Mouse (Mus musculus) embryonic facial prominence, embryonic 11.5 days (tissue): ENCODE measurements around the gene Topbp1. TPM values are rescaled to one million over a fixed set of nuclear protein-coding genes. Genes with fewer than 3 reads are reported as not detected.

Experiments
- ATAC-seq: fragments of 200-750 bp; cut with Nextera tagmentation; replicated peaks from 2 replicates; pipeline ENCODE4 v1.8.0; 2017; ENCODE audit warnings: low read depth; ENCODE audit not compliant: insufficient number of reproducible peaks, low FRiP score, low TSS enrichment
- DNase-seq: peaks from one replicate; pipeline ENCODE4 v3.0.0-alpha.2; 2015; ENCODE audit warnings: low spot score
- H3K27ac ChIP-seq: fragments of 300-500 bp; sonication (generic); replicated peaks from 2 replicates; pipeline ENCODE4 v1.5.1; 2014; ENCODE audit warnings: mild to moderate bottlenecking, low read depth, low read length, control low read depth
- H3K27me3 ChIP-seq: fragments of 300-500 bp; sonication (generic); 2 replicates; pipeline ENCODE4 v1.6.1; 2014; ENCODE audit warnings: mild to moderate bottlenecking, low read length, moderate library complexity, mixed read lengths; ENCODE audit not compliant: control insufficient read depth, insufficient read depth
- H3K36me3 ChIP-seq: fragments of 300-500 bp; sonication (generic); replicated peaks from 2 replicates; pipeline ENCODE4 v1.6.1; 2014; ENCODE audit warnings: low read depth, mild to moderate bottlenecking, low read length, moderate library complexity, mixed read lengths; ENCODE audit not compliant: control insufficient read depth, insufficient read depth
- H3K4me1 ChIP-seq: fragments of 300-500 bp; sonication (generic); 2 replicates; pipeline ENCODE4 v1.6.1; 2014; ENCODE audit warnings: low read length, mixed read lengths; ENCODE audit not compliant: control insufficient read depth, insufficient read depth
- H3K4me2 ChIP-seq: fragments of 300-500 bp; sonication (generic); 2 replicates; pipeline ENCODE4 v1.6.1; 2014; ENCODE audit warnings: low read depth, mild to moderate bottlenecking, control low read depth, low read length, moderate library complexity
- H3K4me3 ChIP-seq: fragments of 300-500 bp; sonication (generic); 2 replicates; pipeline ENCODE4 v1.5.1; 2014; ENCODE audit warnings: low read depth, low read length, control low read depth
- H3K9ac ChIP-seq: fragments of 300-500 bp; sonication (generic); replicated peaks from 2 replicates; pipeline ENCODE4 v1.6.1; 2014; ENCODE audit warnings: mild to moderate bottlenecking, control low read depth, low read length
- H3K9me3 ChIP-seq: fragments of 300-500 bp; sonication (generic); replicated peaks from 2 replicates; pipeline ENCODE4 v1.6.1; 2016; ENCODE audit warnings: mild to moderate bottlenecking, low read length, inconsistent platforms, mixed read lengths; ENCODE audit not compliant: control insufficient read depth
- WGBS: fragments of 180-500 bp; shearing (Covaris S2); extraction: QIAGEN DNeasy Blood & Tissue Kit; methylation state at CpG from one replicate; pipeline ENCODE4 v1.1.7; 2014; 5-methylcytosine and 5-hydroxymethylcytosine counted together
- polyA plus RNA-seq: library from polyadenylated mRNA; unstranded; fragments of >200 nt; fragmentation: Nextera tagmentation; extraction: Ambion mirVana; gene quantifications from 2 replicates; pipeline ENCODE4 v1.2.1, GENCODE M21; 2014

Topbp1 gene
- polyA plus RNA-seq, 1 experiment from 2014 or later, result 90.1 TPM

- ATAC-seq (no peak), DNase-seq (no peak)
- no peak overlapping the region for H3K9ac ChIP-seq
- no peaks in the 10 kb centered on the region for H3K27me3 ChIP-seq
- H3K9me3 ChIP-seq, result no peaks in the 10 kb centered on the region
- H3K27ac ChIP-seq, result no peak overlapping the region
- no peak overlapping the region for H3K4me2 ChIP-seq
- 88% methylated on average over 1 of the region's 1 CpGs for WGBS
- no peak overlapping the region for H3K4me3 ChIP-seq
- H3K4me1 ChIP-seq, result no peaks in the 10 kb centered on the region; the same call in 1 of the 2 replicates
- H3K36me3 ChIP-seq, result no peaks in the 10 kb centered on the region
These were observed 78.6 kb downstream of the Topbp1 start for GRCm38 (mm10) chr9:103383576-103383975.

- Histone ChIP-seq H3K4me3 (no peak overlapping the region), H3K27ac (no peak overlapping the region), H3K9me3 (no peaks in the 10 kb centered on the region), H3K36me3 (no peaks in the 10 kb centered on the region), H3K9ac (no peak overlapping the region), H3K4me2 (no peak overlapping the region), H3K4me1 (no peaks in the 10 kb centered on the region; the same call in 1 of the 2 replicates), H3K27me3 (no peaks in the 10 kb centered on the region)
- 81% methylated on average over 4 of the region's 4 CpGs for WGBS
- ATAC-seq (no peak), DNase-seq (no peak)
These were observed 79.3 kb downstream of the Topbp1 start for GRCm38 (mm10) chr9:103384141-103384796.

GRCm38 (mm10) chr9:103385600-103385999 is 80.6 kb downstream of the Topbp1 start:
- Histone ChIP-seq H3K4me2 (no peak overlapping the region), H3K9me3 (no peaks in the 10 kb centered on the region), H3K27me3 (no peaks in the 10 kb centered on the region), H3K9ac (no peak overlapping the region), H3K27ac (no peak overlapping the region), H3K4me1 (no peaks in the 10 kb centered on the region; the same call in 1 of the 2 replicates), H3K4me3 (no peak overlapping the region), H3K36me3 (no peaks in the 10 kb centered on the region)
- DNase-seq (no peak), ATAC-seq (no peak)
- WGBS, result 17% methylated on average over 1 of the region's 1 CpGs

DNA sequence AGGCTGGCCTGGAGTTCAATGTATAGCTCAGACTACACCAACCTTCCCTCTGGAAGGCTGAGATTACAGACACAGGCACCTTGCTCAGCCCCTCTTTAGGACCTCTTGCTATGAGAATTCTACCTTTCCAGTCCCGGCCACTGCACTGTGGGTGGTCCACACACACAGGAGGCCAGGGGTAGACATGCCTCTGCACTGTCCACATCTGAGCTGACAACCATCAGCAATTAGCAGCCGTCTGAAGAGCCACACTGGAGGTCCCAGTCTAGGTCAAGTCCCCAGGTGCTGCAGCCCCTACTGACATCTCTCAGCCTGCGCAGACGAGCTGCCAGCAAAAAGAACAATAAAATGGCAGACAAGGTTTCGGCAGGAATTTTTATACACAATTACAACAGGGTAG is 81.6 kb downstream of the Topbp1 start:
- H3K4me1 ChIP-seq, result no peaks in the 10 kb centered on the region; the same call in 1 of the 2 replicates
- ATAC-seq, result peak; percentile 60; the same call in 1 of the 2 replicates
- no peak overlapping the region; the same call in 1 of the 2 replicates for H3K27ac ChIP-seq

DNA sequence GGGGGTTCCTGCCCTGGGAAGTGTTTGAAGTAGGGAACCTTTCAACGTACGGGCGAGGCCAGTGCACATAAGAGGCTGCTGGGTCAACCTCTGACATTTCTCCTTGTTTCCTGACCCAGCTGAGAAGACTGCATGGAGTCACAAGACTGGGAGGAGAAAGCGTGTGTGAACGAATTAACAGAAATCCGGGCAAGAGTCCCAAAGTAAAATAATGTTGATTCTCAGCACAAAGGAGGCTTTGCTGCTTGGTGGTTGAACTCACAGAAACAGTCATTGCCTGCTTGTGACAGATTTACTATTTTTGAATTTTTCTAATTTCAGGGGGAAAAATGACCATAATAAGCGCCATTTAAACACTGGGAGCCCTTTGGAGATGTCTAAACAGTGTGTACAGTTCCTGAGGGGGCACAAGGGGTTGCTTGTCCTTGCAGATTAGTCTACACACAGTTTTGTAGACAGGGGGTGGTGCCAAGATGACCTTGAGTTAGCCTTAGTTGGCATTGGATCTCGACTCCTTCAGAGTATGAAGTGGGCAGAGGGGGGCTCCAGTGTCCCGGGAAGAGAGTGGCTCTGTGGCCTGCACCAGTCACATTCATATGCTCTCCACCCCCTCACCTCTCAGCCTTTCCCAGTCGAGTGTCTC is 82.1 kb downstream of the Topbp1 start:
- H3K9me3 ChIP-seq, result no peaks in the 10 kb centered on the region
- H3K4me1 ChIP-seq, result no peaks in the 10 kb centered on the region; the same call in 1 of the 2 replicates
- ATAC-seq (no peak), DNase-seq (no peak)
- no peak overlapping the region for H3K4me2 ChIP-seq
- no peaks in the 10 kb centered on the region for H3K36me3 ChIP-seq
- no peak overlapping the region for H3K4me3 ChIP-seq
- WGBS, result 53% methylated on average over 10 of the region's 10 CpGs
- no peak overlapping the region for H3K9ac ChIP-seq
- H3K27ac ChIP-seq, result no peak overlapping the region; the same call in 1 of the 2 replicates
- H3K27me3 ChIP-seq, result no peaks in the 10 kb centered on the region

More for the DNA sequence above, 81.6 kb downstream of the Topbp1 start:
- DNase-seq, result peak; percentile 25
- Histone ChIP-seq H3K4me3 (no peak overlapping the region), H3K9ac (no peak overlapping the region), H3K27me3 (no peaks in the 10 kb centered on the region), H3K4me2 (no peak overlapping the region), H3K36me3 (no peaks in the 10 kb centered on the region), H3K9me3 (no peaks in the 10 kb centered on the region)
- WGBS, result 21% methylated on average over 5 of the region's 5 CpGs

DNA sequence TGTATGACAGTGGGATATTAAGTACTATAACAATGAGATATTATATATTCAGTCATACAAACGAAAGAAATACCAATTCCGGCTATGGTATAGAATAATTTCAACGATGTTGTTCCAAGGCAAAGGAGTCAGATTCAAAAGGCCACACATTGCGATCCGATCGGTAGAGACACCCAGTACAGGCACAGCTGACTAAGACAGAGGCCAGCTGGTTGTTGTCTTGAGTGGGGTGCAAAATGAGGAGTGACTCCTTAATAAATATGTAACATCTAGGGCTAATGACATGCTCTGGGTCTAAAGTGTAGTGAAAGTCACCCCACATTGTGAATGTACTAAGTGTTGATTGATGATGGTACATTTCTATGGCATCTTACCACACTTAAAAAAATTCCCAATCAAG is 84.2 kb downstream of the Topbp1 start:
- no peaks in the 10 kb centered on the region; the same call in 1 of the 2 replicates for H3K4me1 ChIP-seq
- 93% methylated on average over 6 of the region's 6 CpGs for WGBS
- H3K9ac ChIP-seq, result no peak overlapping the region
- ATAC-seq (no peak), DNase-seq (no peak)
- H3K27ac ChIP-seq, result no peak overlapping the region
- no peak overlapping the region for H3K4me3 ChIP-seq
- no peaks in the 10 kb centered on the region for H3K9me3 ChIP-seq
- no peaks in the 10 kb centered on the region for H3K36me3 ChIP-seq
- no peak overlapping the region for H3K4me2 ChIP-seq
- H3K27me3 ChIP-seq, result no peaks in the 10 kb centered on the region

DNA sequence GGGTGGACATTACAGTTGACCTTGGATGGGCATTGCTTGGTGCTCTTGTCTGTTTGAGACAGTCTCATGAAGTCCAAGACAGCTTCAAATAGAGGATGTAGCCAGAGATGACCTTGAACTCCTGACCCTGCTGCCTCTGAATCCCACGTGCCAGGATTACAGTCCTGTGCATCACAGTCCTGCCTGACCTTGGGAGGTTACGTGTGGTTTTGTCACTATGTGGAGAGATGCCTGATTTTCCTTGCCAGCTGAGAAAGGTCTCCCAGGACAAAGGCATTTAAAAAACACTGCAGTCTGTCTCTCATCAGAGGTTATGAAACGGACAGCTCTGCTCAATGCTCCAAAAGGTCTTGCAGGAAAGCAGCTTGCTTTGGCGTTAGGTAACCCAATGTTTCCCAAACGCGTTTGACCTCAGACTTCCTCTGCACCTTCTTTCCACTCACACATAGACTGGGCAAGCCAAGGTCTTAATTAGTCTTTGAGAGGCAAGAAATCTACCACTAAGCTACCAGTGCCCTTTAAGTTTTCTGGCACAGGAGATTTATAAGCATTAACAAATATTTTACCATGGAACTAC is 86.9 kb downstream of the Topbp1 start:
- no peaks in the 10 kb centered on the region; the same call in 1 of the 2 replicates for H3K4me1 ChIP-seq
- no peaks in the 10 kb centered on the region for H3K27me3 ChIP-seq
- H3K36me3 ChIP-seq, result no peaks in the 10 kb centered on the region
- no peak overlapping the region for H3K4me3 ChIP-seq
- ATAC-seq, result no peak
- no peak for DNase-seq
- no peak overlapping the region for H3K9ac ChIP-seq
- 70% methylated on average over 6 of the region's 6 CpGs for WGBS
- H3K4me2 ChIP-seq, result no peak overlapping the region
- H3K27ac ChIP-seq, result no peak overlapping the region
- H3K9me3 ChIP-seq, result no peaks in the 10 kb centered on the region

DNA sequence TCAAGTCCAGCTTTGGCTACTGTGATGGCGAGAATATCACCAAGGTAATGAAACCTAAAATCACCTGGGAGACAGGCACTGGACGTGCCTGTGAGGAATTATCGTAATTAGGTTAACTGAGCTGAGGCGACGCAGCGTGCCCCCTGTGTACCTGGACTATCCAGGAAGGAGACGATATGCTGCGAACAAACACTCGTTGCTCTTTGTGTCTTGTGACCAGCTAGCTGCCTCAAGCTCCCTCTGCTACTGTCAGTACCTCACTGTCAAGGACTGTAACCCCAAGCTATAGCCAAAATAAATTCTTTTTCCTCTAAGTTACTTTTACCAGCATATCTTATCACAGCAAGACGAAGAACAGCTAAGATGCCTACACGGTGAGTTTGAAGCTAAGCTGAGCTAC is 88.2 kb downstream of the Topbp1 start:
- ATAC-seq, result no peak
- Histone ChIP-seq H3K4me2 (no peak overlapping the region), H3K4me3 (no peak overlapping the region), H3K4me1 (no peaks in the 10 kb centered on the region), H3K27me3 (no peaks in the 10 kb centered on the region), H3K9me3 (no peaks in the 10 kb centered on the region), H3K36me3 (no peaks in the 10 kb centered on the region), H3K27ac (no peak overlapping the region), H3K9ac (no peak overlapping the region)
- DNase-seq, result no peak
- WGBS, result 81% methylated on average over 11 of the region's 11 CpGs
